Mouse (Mus musculus) right cerebral cortex, adult 2 months (tissue): Measurements from ENCODE around the gene Gys2.

Source experiments
- DNase-seq, 2 experiments: peaks; one replicate each; pipeline ENCODE4 v3.0.0; 2021 to 2022; ENCODE audit warnings: low spot score in 2 of 2

Gene Gys2

GRCm38 (mm10) chr6:142377081-142377480 is 95.8 kb downstream of the Gys2 start:
- DNase-seq = no peak
